Mouse (Mus musculus) E14TG2a.4 (cell line): ENCODE data around the gene Ktn1.

Experiments used
- H3K27me3 ChIP-seq: 2 replicates; pipeline ENCODE4 v1.6.1; 2014; ENCODE audit warnings: low read length, control low read depth; ENCODE audit not compliant: insufficient read depth
- H3K36me3 ChIP-seq: 2 replicates; pipeline ENCODE4 v1.6.1; 2014; ENCODE audit warnings: low read length, control low read depth; ENCODE audit not compliant: insufficient read depth
- H3K4me1 ChIP-seq: replicated peaks from 2 replicates; pipeline ENCODE4 v1.6.1; 2014; ENCODE audit warnings: low read depth, low read length, control low read depth
- H3K4me3 ChIP-seq: replicated peaks from 2 replicates; pipeline ENCODE4 v1.5.1; 2014; ENCODE audit warnings: mild to moderate bottlenecking, low read length
- H3K9me3 ChIP-seq: 2 replicates; pipeline ENCODE4 v1.6.1; 2014; ENCODE audit warnings: low read length, control low read depth
- CTCF ChIP-seq: conservative IDR thresholded peaks from 2 replicates; pipeline ENCODE4 v1.5.1; 2014; ENCODE audit warnings: low read length
- NANOG ChIP-seq: IDR thresholded peaks from 2 replicates; pipeline ENCODE4 v1.6.1; 2014; ENCODE audit warnings: borderline replicate concordance, low read length, mixed read lengths
- POU5F1 ChIP-seq: IDR thresholded peaks from 2 replicates; pipeline ENCODE4 v1.6.1; 2014; ENCODE audit warnings: low read length, borderline replicate concordance

The Ktn1 gene

DNA sequence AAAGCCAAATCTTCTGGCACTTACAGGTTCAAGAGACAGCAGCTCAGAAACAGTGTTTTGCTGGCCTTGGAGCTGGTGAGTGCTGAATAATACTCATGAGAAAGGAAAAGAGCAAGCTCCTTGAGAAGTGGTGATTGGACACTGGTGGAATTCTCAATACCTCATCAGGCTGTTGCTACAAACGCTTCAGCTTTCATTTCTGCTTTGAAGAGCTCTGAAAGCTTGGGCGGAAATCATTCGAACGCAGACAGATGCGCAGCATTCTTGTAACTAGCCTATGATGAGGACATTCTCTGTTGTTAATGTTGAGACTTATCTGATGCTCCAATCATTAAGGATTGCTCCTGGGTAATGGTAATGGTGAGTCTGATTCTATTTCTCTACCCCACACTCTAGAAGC lies at the start of gene Ktn1:
Gene Ktn1, plus strand, starts transcription at position 231 of the 400 bp plus-strand sequence.
- Histone ChIP-seq H3K9me3 (no peaks in the 10 kb centered on the region), H3K36me3 (peaks cover 9% of the 10 kb centered on the region), H3K27me3 (no peaks in the 10 kb centered on the region), H3K4me3 (peak within 1 kb of the TSS; percentile 95), H3K4me1 (peaks cover 54% of the 10 kb centered on the region)
- TF ChIP-seq NANOG, result no peak
- TF ChIP-seq CTCF, result no peak
- TF ChIP-seq POU5F1, result no peak

DNA sequence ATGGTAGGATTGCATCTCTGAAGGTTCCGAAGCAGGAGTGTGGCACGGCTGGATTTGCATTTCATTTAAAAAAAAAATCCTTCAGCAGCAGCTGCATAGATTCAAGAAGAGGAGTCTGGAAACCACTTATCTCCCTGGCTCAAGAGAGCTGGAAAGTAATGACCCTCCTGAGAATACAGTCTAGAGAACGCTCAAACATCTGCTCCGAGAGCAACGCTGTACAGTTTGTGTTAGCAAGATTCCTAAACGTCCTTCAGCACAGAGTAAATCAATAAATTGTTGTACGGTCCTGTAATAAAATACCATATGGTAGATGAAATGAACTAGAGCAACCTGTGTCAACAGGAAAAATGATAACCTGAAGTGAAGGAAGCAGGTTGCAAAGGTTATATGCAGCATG lies 35.0 kb upstream of the Ktn1 start:
- no peaks in the 10 kb centered on the region for H3K36me3 ChIP-seq
- H3K27me3 ChIP-seq, result no peaks in the 10 kb centered on the region
- H3K4me1 ChIP-seq, result peaks cover 12% of the 10 kb centered on the region
- 0 out of 2 replicates have a peak, but pooled peaks cover 4% of the 10 kb centered on the region for H3K9me3 ChIP-seq
- no peak for TF ChIP-seq POU5F1
- no peak for TF ChIP-seq CTCF
- no peak for TF ChIP-seq NANOG
- H3K4me3 ChIP-seq, result no peak overlapping the region

DNA sequence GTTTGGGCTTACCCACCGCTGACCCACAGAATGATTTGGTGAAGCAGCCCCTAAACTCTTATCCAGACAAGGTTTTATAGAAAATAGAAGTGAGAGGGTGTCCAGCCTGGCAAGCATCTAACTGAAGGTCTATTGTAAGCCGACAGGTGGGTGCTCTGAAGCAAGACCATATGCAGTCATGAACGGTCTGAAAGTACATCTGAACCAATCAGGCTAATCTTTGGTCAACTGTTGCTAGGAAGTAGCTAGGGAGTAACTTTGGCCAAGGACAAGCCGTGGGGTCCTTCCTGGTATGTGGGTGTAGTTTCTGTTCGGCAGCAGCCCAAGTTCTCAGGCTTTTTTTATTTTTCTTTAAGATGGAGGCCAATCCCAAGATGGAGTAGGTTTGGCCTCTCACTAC lies 29.4 kb upstream of the Ktn1 start:
- Histone ChIP-seq H3K4me1 (peaks cover 10% of the 10 kb centered on the region), H3K27me3 (no peaks in the 10 kb centered on the region), H3K36me3 (no peaks in the 10 kb centered on the region), H3K4me3 (no peak overlapping the region), H3K9me3 (0 out of 2 replicates have a peak, but pooled peaks cover 4% of the 10 kb centered on the region)
- TF ChIP-seq NANOG, result no peak
- no peak for TF ChIP-seq CTCF
- TF ChIP-seq POU5F1, result no peak

DNA sequence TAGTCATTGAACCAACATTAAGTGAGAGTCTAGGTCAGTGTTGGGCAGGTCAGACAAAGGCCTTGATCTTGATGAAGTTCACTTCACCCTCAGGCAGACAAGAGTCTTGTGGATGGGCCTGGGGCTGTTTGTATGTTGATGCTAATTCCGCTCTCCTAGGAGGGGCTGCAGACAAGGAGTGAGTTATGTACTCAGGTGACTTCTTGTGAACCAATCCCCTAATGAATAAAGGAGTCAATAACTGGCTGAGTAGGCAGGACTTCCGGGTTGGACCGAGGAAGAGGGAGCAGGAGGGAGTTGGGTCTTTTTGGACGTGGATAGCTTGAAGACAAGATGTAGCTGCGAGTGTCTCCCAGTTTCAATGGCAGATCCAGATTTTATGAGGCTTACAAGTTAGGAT lies 26.3 kb upstream of the Ktn1 start:
- H3K27me3 ChIP-seq, result no peaks in the 10 kb centered on the region
- no peaks in the 10 kb centered on the region for H3K36me3 ChIP-seq
- peaks cover 24% of the 10 kb centered on the region for H3K4me1 ChIP-seq
- H3K4me3 ChIP-seq, result peak overlapping the region; percentile 53; the same call in 1 of the 2 replicates
- H3K9me3 ChIP-seq, result 0 out of 2 replicates have a peak, but pooled peaks cover 4% of the 10 kb centered on the region
- no peak for TF ChIP-seq CTCF
- TF ChIP-seq NANOG, result no peak
- no peak for TF ChIP-seq POU5F1

DNA sequence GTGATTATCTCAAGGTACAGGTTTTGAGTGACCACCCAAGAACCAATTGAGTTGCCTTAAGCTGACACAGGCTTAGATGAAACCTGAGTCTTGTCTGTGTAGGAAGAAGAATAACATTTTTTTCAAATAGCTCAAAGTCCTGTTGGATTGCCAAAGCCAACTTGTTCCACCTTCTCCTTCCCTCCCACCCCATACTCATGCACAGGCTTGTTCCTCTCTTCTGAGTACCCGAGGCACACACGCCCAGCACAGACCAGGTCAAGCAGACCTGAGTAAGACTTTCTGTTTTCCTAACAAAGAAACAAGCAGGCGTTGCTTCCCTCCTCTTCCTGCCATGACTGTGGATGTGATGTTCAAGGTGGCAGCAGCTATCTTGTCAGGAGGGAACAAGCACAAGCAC lies 23.4 kb upstream of the Ktn1 start:
- peaks cover 25% of the 10 kb centered on the region for H3K4me1 ChIP-seq
- H3K9me3 ChIP-seq, result no peaks in the 10 kb centered on the region
- no peaks in the 10 kb centered on the region for H3K36me3 ChIP-seq
- TF ChIP-seq NANOG, result no peak
- no peak for TF ChIP-seq CTCF
- TF ChIP-seq POU5F1, result no peak
- no peak overlapping the region for H3K4me3 ChIP-seq
- H3K27me3 ChIP-seq, result no peaks in the 10 kb centered on the region

DNA sequence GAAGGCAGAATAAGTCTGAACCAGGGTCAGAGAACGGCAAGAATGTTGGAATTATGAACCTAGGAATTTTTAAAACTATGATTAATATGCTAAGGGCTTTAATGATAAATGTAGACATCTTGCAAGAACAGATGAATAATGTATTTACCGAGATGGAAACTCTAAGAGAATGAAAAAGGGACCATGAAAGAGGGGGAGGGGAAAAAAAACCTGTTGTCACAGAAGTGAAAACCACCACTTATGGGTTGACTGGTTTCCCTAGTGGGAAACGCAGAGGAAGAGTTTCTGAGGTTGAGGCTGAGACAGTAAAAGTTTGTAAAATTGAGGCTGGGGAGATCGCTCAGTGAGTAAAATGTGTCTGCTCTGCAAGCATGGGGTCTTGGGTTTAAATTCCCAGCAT lies 22.1 kb upstream of the Ktn1 start:
- Histone ChIP-seq H3K4me3 (no peak overlapping the region), H3K36me3 (no peaks in the 10 kb centered on the region)
- no peak for TF ChIP-seq CTCF
- no peak for TF ChIP-seq POU5F1
- TF ChIP-seq NANOG, result no peak

DNA sequence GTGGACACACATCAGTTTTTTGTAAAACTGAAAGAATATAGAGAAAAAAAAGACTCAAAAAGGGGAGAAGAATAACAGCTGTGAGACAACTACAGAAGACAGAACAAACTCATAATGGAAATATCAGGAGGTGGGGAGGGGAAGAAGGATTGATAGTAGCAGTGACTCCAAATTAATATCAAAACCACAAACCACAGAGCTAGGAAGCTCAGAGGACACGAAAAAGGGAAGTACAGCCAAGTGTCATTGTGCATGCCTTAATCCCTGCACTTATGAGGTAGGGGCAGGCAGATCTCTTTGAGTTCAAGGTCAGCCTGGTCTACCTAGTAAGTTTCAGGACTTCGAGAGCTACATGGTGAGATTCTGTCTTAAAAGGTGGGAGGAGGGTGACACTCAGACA lies 21.4 kb upstream of the Ktn1 start:
- peaks cover 22% of the 10 kb centered on the region for H3K4me1 ChIP-seq
- H3K9me3 ChIP-seq, result no peaks in the 10 kb centered on the region
- H3K36me3 ChIP-seq, result no peaks in the 10 kb centered on the region
- no peak overlapping the region for H3K4me3 ChIP-seq
- TF ChIP-seq CTCF (no peak), POU5F1 (no peak), NANOG (no peak)
- H3K27me3 ChIP-seq, result no peaks in the 10 kb centered on the region

More for the DNA sequence above, 22.1 kb upstream of the Ktn1 start:
- H3K27me3 ChIP-seq, result no peaks in the 10 kb centered on the region
- H3K9me3 ChIP-seq, result no peaks in the 10 kb centered on the region
- H3K4me1 ChIP-seq, result peaks cover 25% of the 10 kb centered on the region

DNA sequence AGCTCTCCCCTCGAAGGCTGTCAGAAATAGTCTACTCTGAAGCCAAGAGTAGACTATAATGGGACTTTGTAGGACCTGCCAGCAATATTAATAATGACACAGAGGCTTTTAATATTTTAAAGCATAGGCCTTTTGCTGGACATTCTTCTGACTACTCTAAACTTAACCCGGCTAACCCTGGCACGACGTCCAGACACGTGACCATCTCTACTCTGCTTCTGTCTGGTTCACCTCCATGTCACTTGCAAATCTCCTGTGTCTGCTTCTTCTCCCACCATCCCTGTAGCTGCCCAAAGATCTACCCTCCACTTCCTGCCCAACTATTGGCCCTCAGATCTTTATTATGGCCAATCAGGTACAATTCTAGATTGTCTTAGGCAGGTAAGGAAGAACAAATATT lies 20.9 kb upstream of the Ktn1 start:
- Histone ChIP-seq H3K4me3 (no peak overlapping the region), H3K9me3 (no peaks in the 10 kb centered on the region), H3K36me3 (no peaks in the 10 kb centered on the region), H3K4me1 (peaks cover 16% of the 10 kb centered on the region), H3K27me3 (no peaks in the 10 kb centered on the region)
- no peak for TF ChIP-seq CTCF
- no peak for TF ChIP-seq POU5F1
- TF ChIP-seq NANOG, result no peak

DNA sequence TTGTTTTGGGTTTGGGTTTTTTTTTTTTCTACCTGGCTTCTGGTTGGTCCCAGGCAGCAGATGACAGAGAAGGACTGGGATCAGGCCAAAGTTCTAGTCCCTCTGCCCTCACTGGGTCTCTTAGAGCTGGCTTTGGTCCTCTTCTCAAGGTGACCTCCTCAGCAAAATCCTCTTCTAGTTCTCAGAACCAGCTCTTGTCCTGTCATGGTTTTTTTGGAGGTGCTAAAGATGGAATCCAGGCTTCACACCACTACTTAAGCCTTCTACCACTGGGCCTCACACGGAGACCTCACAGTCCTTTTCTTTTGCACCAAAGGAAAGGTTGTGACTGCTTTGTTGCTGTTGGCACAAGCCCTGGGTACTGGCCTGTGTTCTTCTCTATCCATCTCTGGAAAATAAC lies 15.8 kb upstream of the Ktn1 start:
- TF ChIP-seq NANOG (no peak), CTCF (no peak), POU5F1 (no peak)
- no peak overlapping the region for H3K4me3 ChIP-seq
- no peaks in the 10 kb centered on the region for H3K9me3 ChIP-seq
- H3K36me3 ChIP-seq, result no peaks in the 10 kb centered on the region
- peaks cover 17% of the 10 kb centered on the region for H3K4me1 ChIP-seq
- no peaks in the 10 kb centered on the region for H3K27me3 ChIP-seq
